11 mouse cellular contexts compared by ENCODE assay signal in the genomic region with DNA sequence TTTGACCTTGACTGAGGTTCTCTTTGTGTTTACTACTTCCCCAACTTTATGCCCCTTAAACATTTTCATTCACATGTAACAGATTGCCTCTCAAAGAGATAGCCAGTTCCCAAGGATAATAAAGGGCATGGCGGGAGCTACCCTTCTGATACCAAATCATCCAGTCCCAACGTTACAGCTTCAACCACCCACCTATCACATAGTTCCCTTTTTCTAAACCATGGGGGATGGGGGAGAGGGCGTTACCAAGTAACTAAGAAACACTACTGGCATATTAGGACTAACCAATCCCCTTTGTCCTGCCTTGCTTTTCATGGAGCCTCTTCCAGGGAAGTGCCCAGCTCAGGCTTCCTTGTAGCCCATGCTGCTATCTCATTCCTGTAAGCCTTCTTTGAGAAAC.
"Had no signal": no experiment of that assay in that cellular context is flagged by ENCODE, and none has a peak within 500 bp of the region (broad histone marks: within the 10 kb centered on the region; RNA-seq: fewer than 3 reads in every experiment).

No protein-coding gene starts in this region.

- DNase-seq: kidney, adult 2 months; kidney, postnatal 25 days; layer of hippocampus, postnatal 36 days; liver, embryonic 13.5 days; lung, adult 2 months; lung, postnatal 14 days; lung, postnatal 4 days; thymus, adult 18-20 months; thymus, postnatal 4 days had no signal

- ATAC-seq: midbrain, embryonic 13.5 days; midbrain, embryonic 16.5 days had no signal
